Comparison of ENCODE assay signal across 34 mouse cellular contexts in the genomic region with DNA sequence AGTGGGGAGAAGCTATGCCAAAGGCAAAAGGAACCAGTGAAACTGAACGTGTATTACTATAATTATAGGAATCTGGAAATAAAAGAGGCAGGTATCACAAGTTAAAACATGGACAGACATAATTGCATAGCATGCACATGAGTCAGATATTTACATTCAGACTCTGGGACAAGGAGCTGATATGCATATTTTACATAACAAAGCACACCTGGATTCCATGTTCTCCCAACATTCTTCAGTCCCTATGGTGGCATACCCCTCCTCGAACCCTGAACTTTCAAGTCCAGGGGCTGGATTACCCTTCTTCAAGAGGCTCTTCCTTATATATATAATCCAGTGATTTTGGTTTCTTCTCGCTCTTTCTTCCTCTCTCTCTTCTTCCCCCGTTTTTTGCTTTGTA.
"Had no signal": no experiment of that assay in that cellular context is flagged by ENCODE, and none has a peak within 500 bp of the region (broad histone marks: within the 10 kb centered on the region; RNA-seq: fewer than 3 reads in every experiment).

No protein-coding gene starts in this region.

- DNase-seq: heart, postnatal 10 days; heart, postnatal 14 days; heart, postnatal 36 days; heart, postnatal 4 days; kidney, adult 11 months; kidney, adult 18-20 months; kidney, adult 2 months; kidney, adult 8-10 months; kidney, adult 9 months; kidney, postnatal 10 days; kidney, postnatal 14 days; kidney, postnatal 25 days; kidney, postnatal 36 days; kidney, postnatal 4 days; layer of hippocampus, adult 9-11 months; layer of hippocampus, postnatal 36 days had no signal

- H3K9me3 ChIP-seq: heart, embryonic 10.5 days; heart, embryonic 12.5 days; heart, embryonic 13.5 days; heart, embryonic 15.5 days; hindbrain, embryonic 10.5 days; hindbrain, embryonic 12.5 days; hindbrain, embryonic 13.5 days; hindbrain, embryonic 15.5 days; intestine, embryonic 15.5 days; kidney, embryonic 15.5 days had no signal

- H3K27ac ChIP-seq: heart, embryonic 10.5 days; heart, embryonic 13.5 days; heart, embryonic 15.5 days; hindbrain, embryonic 10.5 days; hindbrain, embryonic 12.5 days; hindbrain, embryonic 13.5 days; hindbrain, embryonic 14.5 days; hindbrain, embryonic 15.5 days; hindbrain, postnatal 0 days; intestine, embryonic 15.5 days; kidney, embryonic 15.5 days; kidney, postnatal 0 days; layer of hippocampus, adult 2 months had no signal

- H3K4me3 ChIP-seq: heart, embryonic 10.5 days; heart, embryonic 12.5 days; heart, embryonic 13.5 days; heart, embryonic 15.5 days; hindbrain, embryonic 10.5 days; hindbrain, embryonic 12.5 days; hindbrain, embryonic 13.5 days; hindbrain, embryonic 15.5 days; intestine, embryonic 15.5 days; kidney, embryonic 15.5 days; layer of hippocampus, adult 2 months had no signal

- H3K36me3 ChIP-seq: heart, embryonic 10.5 days; heart, embryonic 12.5 days; heart, embryonic 13.5 days; heart, embryonic 15.5 days; hindbrain, embryonic 10.5 days; hindbrain, embryonic 12.5 days; hindbrain, embryonic 13.5 days; hindbrain, embryonic 15.5 days; intestine, embryonic 15.5 days; kidney, embryonic 15.5 days had no signal

- H3K4me1 ChIP-seq: heart, embryonic 10.5 days; heart, embryonic 12.5 days; heart, embryonic 13.5 days; heart, embryonic 15.5 days; hindbrain, embryonic 10.5 days; hindbrain, embryonic 12.5 days; hindbrain, embryonic 13.5 days; hindbrain, embryonic 15.5 days; intestine, embryonic 15.5 days; kidney, embryonic 15.5 days had no signal

- ATAC-seq: hindbrain, embryonic 16.5 days; hindbrain, postnatal 0 days; inflammation-experienced regulatory T-cells, adult 6 months; intestine, embryonic 15.5 days; intestine, embryonic 16.5 days; intestine, postnatal 0 days had no signal

- H3K27me3 ChIP-seq: heart, embryonic 12.5 days; heart, embryonic 13.5 days; heart, embryonic 15.5 days; hindbrain, embryonic 12.5 days; hindbrain, embryonic 13.5 days; hindbrain, embryonic 15.5 days; intestine, embryonic 15.5 days; kidney, embryonic 15.5 days had no signal
